Mouse (Mus musculus): ENCODE results near the gene Fsd1l.

DNA sequence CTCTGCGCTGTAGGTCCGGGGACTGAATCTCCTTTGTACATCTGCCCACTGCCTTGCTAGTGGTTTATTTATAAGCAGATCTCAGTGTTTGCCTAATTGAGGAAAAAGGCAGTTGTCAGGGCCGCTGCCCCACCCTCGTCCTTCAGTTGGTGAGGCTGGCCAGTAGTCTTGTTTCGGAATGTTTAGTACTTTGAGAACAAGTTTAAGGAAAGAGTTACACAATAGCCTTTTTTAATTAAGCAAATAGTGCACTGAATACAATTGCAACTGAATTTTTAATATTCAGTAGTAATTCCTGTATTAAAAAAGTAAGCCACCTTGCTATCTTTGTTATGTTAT lies 709 bp downstream of the Fsd1l start:
- TF ChIP-seq CTCF (IDR thresholded peaks at IDR 0.05; ENCODE audit: insufficient read depth, low read depth, low read length) (no peak), POLR2A (IDR thresholded peaks at IDR 0.05; ENCODE audit: insufficient read depth, low read depth, low read length) (no peak)

Data from olfactory bulb, adult 2 months (tissue).